Mouse (Mus musculus): ENCODE measurements around the gene Dcun1d2. TPM values are rescaled to one million over a fixed set of nuclear protein-coding genes. Genes with fewer than 3 reads are reported as not detected.
A peak's percentile ranks its signal among the peaks of the same experiment; 100 is the strongest.

Gene Dcun1d2
- total RNA-seq, 4 experiments from 2014 or later: 80.1 to 95.6 (median 88.1) TPM

- DNase-seq (ENCODE audit: low spot score in 2 of 2): peak; percentile 70 to 83
These were observed 33.9 kb downstream of the Dcun1d2 start, which contains the start of gene Adprhl1 for GRCm38 (mm10) chr8:13254019-13254418. TSS of gene Adprhl1 (minus strand) at chr8:13254162.

DNA sequence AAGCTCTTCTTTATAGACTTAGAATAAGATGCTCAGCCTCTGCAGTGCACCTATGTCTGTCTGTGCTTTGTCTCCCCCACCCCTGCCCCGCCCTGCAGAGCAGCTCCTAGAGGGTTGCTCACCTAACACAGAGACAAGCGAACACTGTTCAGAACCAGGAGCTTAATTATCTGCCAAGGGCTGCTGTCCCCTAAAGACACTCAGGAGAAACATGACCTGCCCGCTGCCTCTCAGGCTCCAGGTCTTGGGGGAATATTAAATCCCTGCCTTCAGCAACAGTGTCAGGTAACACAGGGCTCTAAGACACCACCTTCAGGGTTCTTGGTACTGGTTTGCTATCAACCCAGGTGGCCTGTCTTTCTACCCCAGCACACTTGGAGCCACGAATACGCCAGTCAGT, 34.5 kb downstream of the Dcun1d2 start:
- DNase-seq (ENCODE audit: low spot score in 2 of 2): peak; percentile 27 to 43

GRCm38 (mm10) chr8:13252837-13253236, 35.1 kb downstream of the Dcun1d2 start:
- no peak for DNase-seq (ENCODE audit: low spot score in 2 of 2)

GRCm38 (mm10) chr8:13244343-13244880, 43.5 kb downstream of the Dcun1d2 start:
- DNase-seq (ENCODE audit: low spot score in 2 of 2): no peak

- DNase-seq (ENCODE audit: low spot score in 2 of 2): peak in 1 of 2 experiments; percentile 30
These were observed 44.7 kb downstream of the Dcun1d2 start for GRCm38 (mm10) chr8:13242985-13243870.

DNA sequence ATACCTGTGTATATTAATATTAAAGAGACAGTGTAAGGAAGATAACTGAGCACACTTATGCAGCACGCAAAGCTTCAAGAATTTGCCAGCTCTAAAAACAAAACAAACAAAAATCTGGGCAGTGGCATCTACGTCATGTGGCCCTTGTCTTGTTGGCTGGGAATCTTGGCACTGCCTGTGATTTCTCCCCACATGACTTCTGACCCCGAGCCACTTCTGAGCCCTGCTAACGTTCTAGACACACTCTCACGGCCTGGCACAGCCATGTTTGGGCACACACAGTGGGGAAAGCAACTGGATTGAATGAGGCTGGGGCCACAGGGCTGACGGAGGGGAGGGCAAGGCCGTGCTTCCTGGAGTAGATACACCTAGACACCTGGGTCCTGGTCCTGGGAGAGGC, 47.2 kb downstream of the Dcun1d2 start:
- DNase-seq (ENCODE audit: low spot score in 2 of 2): no peak

GRCm38 (mm10) chr8:13240055-13240454, 47.9 kb downstream of the Dcun1d2 start:
- DNase-seq (ENCODE audit: low spot score in 2 of 2): no peak

GRCm38 (mm10) chr8:13234803-13235202, 53.1 kb downstream of the Dcun1d2 start:
- no peak for DNase-seq (ENCODE audit: low spot score in 2 of 2)

- DNase-seq (ENCODE audit: low spot score in 2 of 2): no peak
These were observed 57.5 kb downstream of the Dcun1d2 start for GRCm38 (mm10) chr8:13230471-13230870.

- DNase-seq (ENCODE audit: low spot score in 2 of 2): no peak
These were observed 58.1 kb downstream of the Dcun1d2 start for GRCm38 (mm10) chr8:13229802-13230201.

- no peak for DNase-seq (ENCODE audit: low spot score in 2 of 2)
These were observed 58.9 kb downstream of the Dcun1d2 start for GRCm38 (mm10) chr8:13228923-13229610.

- no peak for DNase-seq (ENCODE audit: low spot score in 2 of 2)
These were observed 60.7 kb downstream of the Dcun1d2 start for GRCm38 (mm10) chr8:13227184-13227583.

GRCm38 (mm10) chr8:13226288-13226687, 61.6 kb downstream of the Dcun1d2 start:
- DNase-seq (ENCODE audit: low spot score in 2 of 2): no peak

- no peak for DNase-seq (ENCODE audit: low spot score in 2 of 2)
These were observed 63.5 kb downstream of the Dcun1d2 start for GRCm38 (mm10) chr8:13224426-13224825.

DNA sequence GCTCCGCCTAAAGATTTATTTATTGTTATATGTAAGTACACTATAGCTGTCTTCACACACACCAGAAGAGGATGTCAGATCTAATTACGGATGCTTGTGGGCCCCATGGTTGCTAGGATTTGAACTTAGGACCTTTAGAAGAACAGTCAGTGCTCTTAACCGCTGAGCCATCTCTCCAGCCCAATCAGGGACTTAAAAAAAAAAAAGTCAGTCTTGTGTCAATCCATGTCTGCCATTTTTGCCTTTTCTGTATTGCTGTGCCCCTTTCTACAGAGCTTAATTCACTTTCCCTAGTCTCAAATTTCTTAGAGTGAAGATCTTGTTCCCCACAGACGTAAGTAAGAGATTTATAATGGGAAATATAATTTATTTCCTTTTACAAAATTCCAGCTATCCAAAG, 69.5 kb downstream of the Dcun1d2 start:
- DNase-seq (ENCODE audit: low spot score in 2 of 2): no peak

DNA sequence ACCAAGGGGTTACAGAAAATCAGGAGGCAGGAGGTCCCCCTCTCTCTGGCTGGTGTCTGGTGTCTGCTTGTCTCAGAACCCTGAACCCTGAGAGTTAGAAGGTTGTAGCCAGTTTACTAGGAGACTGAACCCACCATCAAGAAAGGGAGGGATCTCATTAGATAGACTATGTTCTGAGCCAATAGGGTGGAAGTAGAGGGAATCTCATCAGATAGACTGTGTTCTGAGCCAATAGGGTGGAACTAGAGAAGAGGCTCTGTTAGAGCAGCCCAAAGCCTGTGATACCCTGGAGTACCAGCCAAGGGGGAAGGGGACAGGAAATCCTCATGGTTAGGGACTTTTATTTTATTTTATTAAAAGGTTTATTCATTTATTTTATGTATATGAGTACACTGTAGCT, 69.9 kb downstream of the Dcun1d2 start:
- no peak for DNase-seq (ENCODE audit: low spot score in 2 of 2)

DNA sequence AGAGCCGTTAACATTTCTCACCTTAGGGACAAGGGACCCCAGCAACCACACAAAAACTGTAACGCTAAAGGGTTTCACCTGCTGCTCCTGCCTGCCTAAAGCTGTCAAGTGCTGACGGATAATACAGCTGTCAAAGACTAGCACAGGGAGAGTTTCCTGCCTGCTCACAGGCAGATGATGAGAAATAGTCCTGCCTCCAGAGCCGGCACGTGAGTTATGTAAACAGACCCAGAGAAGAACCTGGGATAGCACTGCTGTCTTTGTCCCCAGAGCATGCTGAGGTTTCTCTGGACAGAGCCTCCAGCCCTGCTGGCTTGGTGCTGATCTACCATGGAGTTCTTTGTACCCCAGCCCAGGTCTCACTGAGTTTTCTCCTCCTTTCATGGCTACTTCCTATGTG, 70.8 kb downstream of the Dcun1d2 start:
- no peak for DNase-seq (ENCODE audit: low spot score in 2 of 2)

- DNase-seq (ENCODE audit: low spot score in 2 of 2): no peak
These were observed 71.5 kb downstream of the Dcun1d2 start for GRCm38 (mm10) chr8:13216386-13216785.

DNA sequence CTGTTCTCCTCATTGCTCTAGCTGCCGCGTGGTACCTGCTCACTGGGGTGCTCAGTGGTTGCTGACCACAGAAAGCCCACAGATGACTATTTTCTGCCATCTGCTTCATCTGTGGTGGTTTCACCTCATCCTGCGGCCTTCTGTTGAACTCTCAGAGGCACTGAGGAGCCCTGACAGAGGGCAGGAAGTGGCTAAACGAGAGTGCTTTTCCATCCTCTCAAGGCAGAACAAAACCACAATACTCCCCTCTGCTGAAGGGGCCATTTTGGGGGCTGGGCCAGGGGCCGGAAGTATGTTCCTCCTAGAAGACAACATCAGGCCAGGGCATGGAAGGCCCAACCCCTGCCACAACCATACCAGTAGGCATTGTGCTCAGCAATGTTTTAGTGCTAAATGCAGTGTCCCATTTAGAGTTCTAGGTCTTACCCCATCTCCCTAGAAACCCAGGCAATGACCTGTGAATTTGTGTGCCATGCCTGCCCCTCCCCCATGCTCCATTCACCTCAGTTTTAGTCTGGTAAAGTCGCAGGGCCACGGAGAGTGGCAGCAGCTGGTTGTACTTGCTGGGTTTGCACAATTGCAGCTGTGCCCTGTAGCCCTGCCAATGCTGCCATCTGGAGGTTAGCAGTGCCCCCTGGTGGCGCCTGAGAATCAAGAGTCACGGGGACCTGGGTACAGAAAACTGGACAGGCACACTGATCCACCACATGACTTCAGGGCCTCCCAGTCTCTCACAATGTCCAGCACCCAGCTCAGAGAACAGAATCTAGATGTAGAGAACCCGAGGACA, 74.3 kb downstream of the Dcun1d2 start:
- DNase-seq (ENCODE audit: low spot score in 2 of 2): peak; percentile 90 to 93

DNA sequence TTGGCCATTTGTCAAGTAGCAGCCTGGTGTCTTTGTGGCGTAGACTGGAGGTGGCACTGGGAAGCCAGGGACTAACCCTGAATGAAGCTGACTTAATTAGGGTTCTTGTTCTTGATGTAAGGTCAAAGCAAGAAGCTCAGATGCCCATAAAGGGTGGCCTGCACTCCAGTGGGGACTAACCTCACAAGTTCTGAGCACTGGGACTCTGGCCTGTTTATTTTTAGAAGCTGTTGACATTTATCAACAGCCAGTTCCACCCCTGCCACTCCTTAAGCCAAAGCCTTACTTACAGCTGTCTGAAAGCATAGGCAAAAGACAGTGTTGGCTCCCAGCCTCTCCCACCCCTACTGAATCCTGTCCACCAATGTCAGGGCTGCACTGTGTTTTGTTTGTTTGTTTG, 78.2 kb downstream of the Dcun1d2 start:
- peak; percentile 54 to 61 for DNase-seq (ENCODE audit: low spot score in 2 of 2)

DNA sequence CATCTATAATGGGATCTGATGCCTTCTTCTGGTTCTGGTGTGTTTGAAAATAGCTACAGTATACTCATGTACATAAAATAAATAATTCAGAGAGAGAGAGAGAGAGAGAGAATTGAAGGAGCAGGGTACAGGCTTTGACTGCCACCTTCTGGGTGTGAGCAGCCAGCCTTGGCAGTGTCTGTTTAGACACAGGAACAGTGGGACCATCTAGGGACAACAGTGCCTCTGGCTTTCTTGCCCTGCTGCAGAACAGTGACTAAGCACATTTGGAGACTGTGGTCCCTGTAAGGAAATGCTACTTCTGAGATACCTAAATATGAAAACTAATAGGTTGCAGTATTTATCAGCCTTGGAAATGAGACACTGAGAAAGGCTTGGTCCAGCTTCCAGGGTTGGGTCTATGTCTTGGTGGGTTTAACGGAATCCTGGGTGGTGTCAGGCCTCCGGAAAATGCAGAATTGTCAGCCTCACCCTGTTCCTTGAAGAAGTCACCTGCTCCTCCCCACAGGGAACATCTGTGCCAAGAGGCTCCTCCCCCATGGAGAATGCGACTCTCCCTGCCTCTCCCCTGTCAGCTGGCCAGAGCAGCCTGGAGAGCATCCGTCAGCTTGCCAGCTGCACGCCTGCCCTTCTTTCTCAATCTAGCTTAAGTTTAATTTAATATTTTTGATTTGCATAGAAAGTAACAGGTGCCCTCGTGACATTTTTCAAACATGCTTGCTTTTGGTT, 79.1 kb downstream of the Dcun1d2 start:
- peak; percentile 74 to 83 for DNase-seq (ENCODE audit: low spot score in 2 of 2)

All from gastrocnemius, adult 8-10 months (tissue).